Mouse (Mus musculus) gastrocnemius, adult 8-10 months (tissue): Measurements from ENCODE around the gene Rcor2. TPM values are rescaled to one million over a fixed set of nuclear protein-coding genes. Genes with fewer than 3 reads are reported as not detected.

Source experiments
- DNase-seq, 2 experiments: peaks; one replicate each; pipeline ENCODE4 v3.0.0; 2022; ENCODE audit warnings: low spot score in 2 of 2
- total RNA-seq, 4 experiments: library from RNA; stranded (reverse); gene quantifications; 2 replicates each; pipeline ENCODE4 v1.2.4; 2022

The Rcor2 gene
- total RNA-seq, 4 experiments from 2014 or later, result 1.8 to 4.2 (median 2.1) TPM

- DNase-seq, result no peak
These were observed 49.7 kb downstream of the Rcor2 start for GRCm38 (mm10) chr19:7316822-7317221.

- no peak for DNase-seq
These were observed 50.6 kb downstream of the Rcor2 start for GRCm38 (mm10) chr19:7317716-7318115.

- DNase-seq, result no peak
These were observed 53.1 kb downstream of the Rcor2 start for GRCm38 (mm10) chr19:7320181-7320580.

GRCm38 (mm10) chr19:7321391-7321790 lies 54.3 kb downstream of the Rcor2 start:
- DNase-seq, result no peak

Other genes starting within 250 kb of the Rcor2 start
- under 1 TPM; 0.41 to 0.94 (median 0.60) TPM for gene Fermt3, start 247.9 kb upstream of the Rcor2 start, total RNA-seq
- gene Stip1, start 227.4 kb upstream of the Rcor2 start, total RNA-seq, result 10 to 100 TPM; 77.9 to 86.5 (median 81.8) TPM
- 100 to 1,000 TPM; 279 to 336 (median 292) TPM for gene Macrod1, start 210.5 kb upstream of the Rcor2 start, total RNA-seq
- 1 to 10 TPM in 3 of 4 experiments, under 1 TPM in 1; 0.83 to 2.9 (median 1.7) TPM for gene Flrt1, start 161.6 kb upstream of the Rcor2 start, total RNA-seq
- 10 to 100 TPM; 39.9 to 54.3 (median 43.5) TPM for gene Otub1, start 61.0 kb upstream of the Rcor2 start, total RNA-seq
- gene Cox8a, start 49.7 kb upstream of the Rcor2 start, total RNA-seq, result 100 to 1,000 TPM in 1 of 4 experiments, 10 to 100 TPM in 3; 68.4 to 103 (median 82.9) TPM
- 10 to 100 TPM in 3 of 4 experiments, 1 to 10 TPM in 1; 9.2 to 12.4 (median 11.2) TPM for gene Naa40, start 26.1 kb upstream of the Rcor2 start, total RNA-seq
- 10 to 100 TPM; 31.8 to 40.1 (median 35.2) TPM for gene Mark2, start 74.5 kb downstream of the Rcor2 start, total RNA-seq
- gene Spindoc, start 115.7 kb downstream of the Rcor2 start, total RNA-seq, result 1 to 10 TPM; 6.8 to 8.6 (median 7.3) TPM
- gene 2700081O15Rik, start 150.3 kb downstream of the Rcor2 start, total RNA-seq, result 1 to 10 TPM; 3.1 to 4.1 (median 3.8) TPM
- gene Rtn3, start 216.0 kb downstream of the Rcor2 start, total RNA-seq, result 10 to 100 TPM; 26.8 to 30.2 (median 27.1) TPM
- 1 to 10 TPM; 5.6 to 8.0 (median 7.1) TPM for gene Atl3, start 226.7 kb downstream of the Rcor2 start, total RNA-seq